Mouse (Mus musculus) forebrain, embryonic 11.5 days (tissue): Measurements from ENCODE around the gene Lgi2. TPM values are rescaled to one million over a fixed set of nuclear protein-coding genes. Genes with fewer than 3 reads are reported as not detected.
A peak's percentile ranks its signal among the peaks of the same experiment; 100 is the strongest.

Experiments used
- ATAC-seq: fragments of 200-750 bp; cut with Nextera tagmentation; replicated peaks from 2 replicates; pipeline ENCODE4 v1.8.0; 2017; ENCODE audit warnings: moderate TSS enrichment; ENCODE audit not compliant: low FRiP score
- DNase-seq: peaks from one replicate; pipeline ENCODE4 v3.0.0-alpha.2; 2017; ENCODE audit warnings: low spot score
- H3K27ac ChIP-seq: fragments of 300-500 bp; sonication (generic); 2 replicates; pipeline ENCODE4 v1.5.1; 2014; ENCODE audit warnings: low read depth, low read length
- H3K27me3 ChIP-seq: fragments of 300-500 bp; sonication (generic); 2 replicates; pipeline ENCODE4 v1.6.1; 2014; ENCODE audit warnings: mild to moderate bottlenecking, low read length, mixed read lengths; ENCODE audit not compliant: control insufficient read depth, insufficient read depth
- H3K36me3 ChIP-seq: fragments of 300-500 bp; sonication (generic); 2 replicates; pipeline ENCODE4 v1.6.1; 2014; ENCODE audit warnings: mild to moderate bottlenecking, low read length, moderate library complexity, mixed read lengths; ENCODE audit not compliant: control insufficient read depth, insufficient read depth
- H3K4me1 ChIP-seq: fragments of 300-500 bp; sonication (generic); replicated peaks from 2 replicates; pipeline ENCODE4 v1.6.1; 2014; ENCODE audit warnings: low read length, mixed read lengths; ENCODE audit not compliant: control insufficient read depth, insufficient read depth
- H3K4me2 ChIP-seq: fragments of 300-500 bp; sonication (generic); 2 replicates; pipeline ENCODE4 v1.6.1; 2014; ENCODE audit warnings: low read depth, mild to moderate bottlenecking, low read length, moderate library complexity, mixed read lengths; ENCODE audit not compliant: severe bottlenecking
- H3K4me3 ChIP-seq: fragments of 300-500 bp; sonication (generic); 2 replicates; pipeline ENCODE4 v1.5.1; 2014; ENCODE audit warnings: low read depth, low read length
- H3K9ac ChIP-seq: fragments of 300-500 bp; sonication (generic); 2 replicates; pipeline ENCODE4 v1.6.1; 2014; ENCODE audit warnings: low read length
- H3K9me3 ChIP-seq: fragments of 300-500 bp; sonication (generic); 2 replicates; pipeline ENCODE4 v1.6.1; 2016; ENCODE audit warnings: low read length, mixed read lengths; ENCODE audit not compliant: control insufficient read depth
- WGBS: fragments of 180-500 bp; shearing (Covaris S2); extraction: QIAGEN DNeasy Blood & Tissue Kit; methylation state at CpG from one replicate; pipeline ENCODE4 v1.1.7; 2014; 5-methylcytosine and 5-hydroxymethylcytosine counted together
- polyA plus RNA-seq: library from polyadenylated mRNA; unstranded; fragments of >200 nt; fragmentation: Nextera tagmentation; extraction: Ambion mirVana; gene quantifications from 2 replicates; pipeline ENCODE4 v1.2.1, GENCODE M21; 2014

Lgi2 gene
- polyA plus RNA-seq, 1 experiment from 2014 or later: 0.88 TPM

DNA sequence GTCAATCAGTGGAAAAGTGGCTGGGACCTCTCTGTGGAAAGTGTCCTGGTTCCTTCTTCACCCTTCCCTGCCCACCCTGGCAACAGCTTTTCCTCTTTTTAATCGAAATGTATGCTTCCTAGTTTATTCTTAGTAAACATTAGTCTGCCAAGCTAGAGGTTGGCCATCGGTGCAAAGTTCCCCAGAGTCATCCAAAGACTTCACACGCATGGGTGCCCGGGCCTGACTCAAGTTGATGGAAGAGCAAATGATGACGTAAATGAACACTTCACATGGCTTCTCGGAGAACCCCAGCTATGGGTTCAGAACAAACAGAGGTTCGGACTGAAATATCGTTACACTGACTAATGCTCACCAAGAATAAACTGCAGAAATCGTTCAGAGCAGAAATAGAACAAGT, 24.4 kb upstream of the Lgi2 start:
- WGBS: 93% methylated on average over 9 of the region's 9 CpGs
- no peak overlapping the region for H3K9ac ChIP-seq

DNA sequence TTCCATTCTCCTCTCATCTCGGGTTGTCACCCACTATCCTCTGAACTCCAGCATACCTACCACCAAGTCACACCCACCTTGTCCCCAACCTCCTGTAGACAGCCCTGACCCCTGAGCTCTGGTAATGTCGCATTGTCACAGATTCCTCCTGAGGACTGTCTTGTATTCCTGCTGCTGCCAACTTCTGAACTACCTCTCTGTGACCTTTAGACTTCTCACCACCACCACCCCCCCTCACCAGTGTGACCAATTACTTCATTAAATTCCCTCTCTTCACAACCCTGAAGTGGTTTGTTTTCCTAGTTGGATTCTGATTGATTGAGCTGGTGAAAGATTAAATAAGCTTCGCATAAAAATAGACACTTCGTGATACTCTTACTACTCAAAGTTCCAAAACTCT, 22.4 kb upstream of the Lgi2 start:
- H3K9ac ChIP-seq: no peak overlapping the region
- H3K9me3 ChIP-seq: no peaks in the 10 kb centered on the region
- no peak overlapping the region for H3K4me3 ChIP-seq
- ATAC-seq (no peak), DNase-seq (no peak)
- H3K36me3 ChIP-seq: no peaks in the 10 kb centered on the region
- H3K27me3 ChIP-seq: no peaks in the 10 kb centered on the region
- WGBS: 92% methylated on average over 4 of the region's 4 CpGs
- H3K4me2 ChIP-seq: no peak overlapping the region
- no peaks in the 10 kb centered on the region for H3K4me1 ChIP-seq
- no peak overlapping the region for H3K27ac ChIP-seq

More for the DNA sequence above, 24.4 kb upstream of the Lgi2 start:
- no peak overlapping the region for H3K4me2 ChIP-seq
- H3K27ac ChIP-seq: no peak overlapping the region
- no peak for ATAC-seq
- no peaks in the 10 kb centered on the region for H3K27me3 ChIP-seq
- H3K36me3 ChIP-seq: no peaks in the 10 kb centered on the region
- H3K9me3 ChIP-seq: no peaks in the 10 kb centered on the region
- no peaks in the 10 kb centered on the region for H3K4me1 ChIP-seq
- no peak for DNase-seq
- H3K4me3 ChIP-seq: no peak overlapping the region

DNA sequence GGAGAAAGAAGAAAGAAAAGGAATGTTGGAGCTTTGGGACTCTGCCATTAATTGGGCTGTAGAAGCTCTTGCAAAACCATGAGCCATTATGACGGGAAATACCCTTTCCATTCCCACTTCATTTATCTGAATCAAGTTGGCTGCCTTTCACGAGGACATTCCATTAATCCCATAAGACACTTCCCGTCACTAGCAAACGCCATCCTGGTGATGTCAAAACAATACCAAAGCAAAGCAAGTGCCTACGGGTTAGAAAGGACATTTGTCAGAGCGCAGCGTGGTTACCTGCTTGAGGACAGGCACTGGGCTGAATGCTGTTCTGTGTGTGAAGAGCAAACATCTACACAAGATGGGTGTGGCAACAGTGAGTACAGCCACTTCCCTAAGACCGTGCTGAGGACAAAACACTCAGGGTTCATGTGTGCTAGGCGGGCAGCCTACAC, 21.1 kb upstream of the Lgi2 start:
- H3K27ac ChIP-seq: no peak overlapping the region
- ATAC-seq (no peak), DNase-seq (no peak)
- H3K36me3 ChIP-seq: no peaks in the 10 kb centered on the region
- no peaks in the 10 kb centered on the region for H3K27me3 ChIP-seq
- no peak overlapping the region for H3K4me2 ChIP-seq
- H3K4me1 ChIP-seq: no peaks in the 10 kb centered on the region
- no peak overlapping the region for H3K9ac ChIP-seq
- 84% methylated on average over 9 of the region's 9 CpGs for WGBS
- no peaks in the 10 kb centered on the region for H3K9me3 ChIP-seq
- no peak overlapping the region for H3K4me3 ChIP-seq

DNA sequence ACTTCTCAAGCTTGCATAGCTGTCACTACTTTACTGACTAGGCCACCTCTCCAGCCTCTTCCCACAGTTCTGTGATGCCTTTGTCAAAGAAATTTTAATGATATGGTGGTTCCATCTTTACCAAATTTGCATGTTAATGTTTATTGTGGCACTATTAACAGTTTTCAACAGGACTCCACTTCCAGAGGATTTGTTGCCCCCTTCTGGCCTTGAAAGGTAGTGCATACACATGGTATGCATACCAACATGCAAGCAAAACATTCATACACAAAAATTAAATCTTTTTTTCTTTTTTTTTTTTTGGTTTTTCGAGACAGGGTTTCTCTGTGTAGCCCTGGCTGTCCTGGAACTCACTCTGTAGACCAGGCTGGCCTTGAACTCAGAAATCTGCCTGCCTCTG, 6.3 kb upstream of the Lgi2 start:
- Histone ChIP-seq H3K4me2 (no peak overlapping the region), H3K27ac (no peak overlapping the region), H3K9me3 (peaks cover 2% of the 10 kb centered on the region; the same call in 1 of the 2 replicates), H3K9ac (no peak overlapping the region), H3K36me3 (no peaks in the 10 kb centered on the region), H3K27me3 (no peaks in the 10 kb centered on the region), H3K4me3 (no peak overlapping the region), H3K4me1 (no peaks in the 10 kb centered on the region)
- no peak for DNase-seq
- whole genome bisulfite sequencing: 47% methylated on average over 1 of the region's 1 CpGs
- ATAC-seq: no peak

DNA sequence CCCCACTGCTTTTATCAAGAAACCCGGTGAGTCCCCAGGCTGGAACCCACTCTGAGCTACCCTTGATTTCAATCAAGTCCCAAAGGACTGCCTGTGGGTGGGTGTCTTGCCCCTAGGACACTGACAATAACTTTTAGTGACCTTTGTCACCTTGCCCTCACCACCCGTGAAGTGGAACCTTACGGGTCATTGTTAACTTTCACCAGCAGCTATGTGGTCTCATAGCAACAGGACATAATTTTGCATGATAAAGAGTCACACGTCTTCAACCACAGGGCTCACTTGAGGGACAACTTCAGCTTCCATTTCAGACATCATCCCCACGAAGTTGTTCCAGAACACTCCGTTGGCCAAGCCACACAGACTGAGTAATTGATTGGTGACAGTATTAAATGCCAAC, 4.5 kb upstream of the Lgi2 start:
- Histone ChIP-seq H3K27ac (no peak overlapping the region), H3K27me3 (no peaks in the 10 kb centered on the region), H3K4me2 (no peak overlapping the region), H3K9ac (no peak overlapping the region), H3K9me3 (peaks cover 2% of the 10 kb centered on the region; the same call in 1 of the 2 replicates), H3K36me3 (no peaks in the 10 kb centered on the region), H3K4me3 (no peak overlapping the region), H3K4me1 (no peaks in the 10 kb centered on the region; the same call in 1 of the 2 replicates)
- ATAC-seq: no peak
- DNase-seq: no peak
- 54% methylated on average over 6 of the region's 6 CpGs for WGBS

DNA sequence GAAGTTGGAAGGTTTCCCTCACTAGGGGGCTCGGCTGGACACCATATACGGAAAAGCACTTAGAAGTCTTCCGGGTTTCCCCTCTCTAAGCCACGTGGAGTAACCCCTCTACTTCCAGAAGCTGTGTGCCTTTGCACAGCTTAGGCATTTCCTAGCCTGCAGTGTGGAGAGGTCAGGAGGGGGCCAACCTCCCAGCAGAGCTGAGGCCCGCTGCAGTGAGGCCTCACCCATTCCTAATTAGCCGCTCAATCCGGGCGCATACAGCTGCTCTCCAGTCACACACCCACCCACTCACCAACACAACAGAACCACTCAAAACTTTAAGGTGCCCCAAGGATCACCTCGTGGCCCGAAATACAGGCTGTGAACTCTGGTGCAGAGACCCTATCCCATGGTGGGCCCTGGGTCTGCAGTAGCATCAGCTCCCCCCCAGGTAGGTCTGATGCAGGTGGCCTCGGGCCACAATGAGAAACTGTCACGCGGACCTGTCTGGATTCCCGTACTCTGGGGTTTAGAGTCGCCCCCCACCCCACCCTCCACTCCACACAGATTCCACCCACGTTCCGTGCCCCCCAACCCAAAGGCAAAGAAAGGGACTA, 949 bp downstream of the Lgi2 start:
- Histone ChIP-seq H3K9me3 (no peaks in the 10 kb centered on the region), H3K27ac (no peak overlapping the region), H3K4me3 (peak overlapping the region; percentile 58), H3K36me3 (no peaks in the 10 kb centered on the region), H3K4me2 (peak overlapping the region; percentile 89), H3K27me3 (peaks cover 2% of the 10 kb centered on the region; the same call in 1 of the 2 replicates), H3K4me1 (peaks cover 6% of the 10 kb centered on the region; the same call in 1 of the 2 replicates), H3K9ac (peak overlapping the region; percentile 69)
- peak; percentile 51 for ATAC-seq
- WGBS: 3% methylated on average over 17 of the region's 17 CpGs
- peak; percentile 64 for DNase-seq

DNA sequence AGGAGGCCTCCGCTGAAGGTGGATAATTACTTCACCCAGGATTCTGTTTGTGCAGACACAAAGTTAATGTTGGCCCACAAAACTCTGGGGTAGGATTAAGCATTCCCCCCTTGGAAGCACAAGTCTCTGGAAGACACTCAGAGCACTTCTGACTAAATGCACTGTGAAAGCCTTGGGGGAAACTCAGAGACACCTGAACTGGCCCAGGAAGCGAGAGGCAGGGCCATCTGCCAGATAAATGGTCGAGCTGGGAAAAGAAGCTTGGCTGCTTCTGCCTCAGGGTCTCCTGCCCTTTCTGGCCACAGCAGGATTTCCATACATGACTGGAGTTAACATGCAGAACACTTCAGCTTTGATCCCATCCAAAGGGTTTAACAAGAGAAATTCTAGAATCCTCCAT, 1.9 kb downstream of the Lgi2 start:
- Histone ChIP-seq H3K9ac (no peak overlapping the region), H3K36me3 (no peaks in the 10 kb centered on the region), H3K4me2 (no peak overlapping the region), H3K27me3 (peaks cover 2% of the 10 kb centered on the region; the same call in 1 of the 2 replicates), H3K27ac (no peak overlapping the region), H3K4me1 (peaks cover 6% of the 10 kb centered on the region; the same call in 1 of the 2 replicates), H3K9me3 (no peaks in the 10 kb centered on the region), H3K4me3 (no peak overlapping the region)
- WGBS: 27% methylated on average over 3 of the region's 3 CpGs
- DNase-seq (no peak), ATAC-seq (no peak)

DNA sequence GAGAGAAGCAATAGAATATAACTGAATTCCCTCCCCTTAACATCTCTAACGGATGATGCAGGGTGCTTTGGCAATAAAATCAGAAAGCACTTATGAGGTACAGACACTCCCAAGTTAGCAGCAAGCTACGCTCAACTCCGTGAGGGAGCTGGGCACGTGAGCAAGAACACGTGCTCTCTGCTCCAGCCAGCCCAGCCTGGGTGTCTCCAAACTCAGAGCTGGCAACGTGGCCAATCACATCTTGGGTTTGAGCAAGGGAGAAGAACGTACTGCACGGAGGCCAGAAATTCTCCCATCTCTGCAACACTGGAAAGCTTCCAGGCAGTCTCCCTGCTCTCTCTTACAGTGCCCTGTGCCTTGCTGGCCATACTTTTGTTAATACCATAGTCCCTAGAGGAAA, 6.0 kb downstream of the Lgi2 start:
- 87% methylated on average over 8 of the region's 8 CpGs for WGBS
- ATAC-seq (no peak), DNase-seq (no peak)
- no peak overlapping the region for H3K9ac ChIP-seq
- H3K4me3 ChIP-seq: no peak overlapping the region
- peaks cover 1% of the 10 kb centered on the region; the same call in 1 of the 2 replicates for H3K4me1 ChIP-seq
- no peak overlapping the region for H3K27ac ChIP-seq
- peaks cover 2% of the 10 kb centered on the region; the same call in 1 of the 2 replicates for H3K27me3 ChIP-seq
- no peak overlapping the region for H3K4me2 ChIP-seq
- H3K36me3 ChIP-seq: no peaks in the 10 kb centered on the region
- H3K9me3 ChIP-seq: no peaks in the 10 kb centered on the region

DNA sequence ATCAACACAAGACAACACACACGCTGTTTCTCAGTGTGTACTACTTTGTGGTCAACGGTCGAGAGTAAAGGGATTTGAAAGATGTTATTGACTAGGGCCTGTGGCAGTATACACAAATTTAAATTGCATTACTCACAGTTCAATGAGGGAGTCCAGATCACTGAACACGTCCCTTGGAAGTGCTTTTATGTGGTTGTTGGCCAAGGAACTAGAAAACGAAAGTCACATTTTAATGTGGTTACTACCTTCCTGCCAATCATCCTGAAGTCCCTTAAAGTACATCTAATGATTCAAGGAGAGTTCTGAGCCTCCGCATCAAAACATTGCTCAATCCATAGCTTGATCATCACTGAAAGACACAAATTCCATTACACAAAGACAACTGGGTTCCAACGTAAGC, 10.7 kb downstream of the Lgi2 start:
- DNase-seq (no peak), ATAC-seq (no peak)
- Histone ChIP-seq H3K4me1 (no peaks in the 10 kb centered on the region), H3K36me3 (no peaks in the 10 kb centered on the region), H3K27ac (no peak overlapping the region), H3K27me3 (no peaks in the 10 kb centered on the region), H3K4me2 (no peak overlapping the region), H3K4me3 (no peak overlapping the region), H3K9me3 (no peaks in the 10 kb centered on the region), H3K9ac (no peak overlapping the region)
- 61% methylated on average over 7 of the region's 7 CpGs for WGBS
